Mouse (Mus musculus): Measurements from ENCODE around the gene Eaf2.
A peak's percentile ranks its signal among the peaks of the same experiment; 100 is the strongest.

DNA sequence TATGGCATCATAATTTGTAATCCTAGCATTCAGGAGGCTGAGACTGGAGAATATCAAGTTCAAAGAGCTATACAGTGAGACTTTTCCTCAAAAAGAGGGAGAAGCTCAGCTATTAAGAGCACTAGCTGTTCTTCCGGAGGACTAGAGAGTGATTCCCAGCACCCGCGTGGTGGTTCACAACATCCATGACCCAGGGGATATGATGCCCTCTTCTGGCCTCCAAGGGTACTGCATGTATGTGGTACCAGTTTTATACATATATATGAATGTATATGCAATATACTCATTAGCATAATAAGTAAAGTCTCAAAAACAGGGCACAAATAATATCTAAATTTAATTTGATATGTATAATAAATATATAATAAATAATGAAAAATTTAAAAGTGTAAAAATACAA is 72.4 kb downstream of the Eaf2 start:
- TF ChIP-seq HCFC1 (IDR thresholded peaks at IDR 0.05; ENCODE audit: low read depth, low read length) (no peak), POLR2A (IDR thresholded peaks at IDR 0.05; ENCODE audit: low read depth, low read length) (no peak), CTCF (conservative IDR thresholded peaks at IDR 0.05 in 1 of 2, IDR thresholded peaks at IDR 0.05 in 1 of 2; ENCODE audit: low read depth in 2 of 2, low read length in 2 of 2) (peak; percentile 31 to 53; a peak in 2 of 4 replicates), EP300 (IDR thresholded peaks at IDR 0.05; ENCODE audit: low read length) (no peak), USF2 (conservative IDR thresholded peaks at IDR 0.05; ENCODE audit: low read depth, low read length) (no peak), MXI1 (IDR thresholded peaks at IDR 0.05; ENCODE audit: low read depth, low read length) (no peak), ELF1 (IDR thresholded peaks at IDR 0.05; ENCODE audit: low read depth, low read length) (no peak), USF1 (IDR thresholded peaks at IDR 0.05; ENCODE audit: low read depth, low read length) (no peak), MAX (IDR thresholded peaks at IDR 0.05; ENCODE audit: low read length) (no peak)
